Mouse (Mus musculus) G1E (cell line): ENCODE measurements around the gene Adgrg1. TPM values are rescaled to one million over a fixed set of nuclear protein-coding genes. Genes with fewer than 3 reads are reported as not detected.

Experiments used
- ATAC-seq: 2 replicates; pipeline ENCODE4 v1.8.0; 2016; ENCODE audit warnings: mild to moderate bottlenecking; ENCODE audit not compliant: insufficient number of reproducible peaks, poor library complexity, low FRiP score, severe bottlenecking; ENCODE audit errors: extremely low read depth
- DNase-seq: peaks from one replicate; pipeline ENCODE4 v3.0.0; 2012; ENCODE audit warnings: low spot score
- H3K27me3 ChIP-seq: 2 replicates; pipeline ENCODE4 v1.6.1; 2012; ENCODE audit warnings: mild to moderate bottlenecking, low read length, inconsistent platforms; ENCODE audit not compliant: insufficient read depth
- H3K36me3 ChIP-seq: replicated peaks from 2 replicates; pipeline ENCODE3; 2012; ENCODE audit warnings: mild to moderate bottlenecking, inconsistent platforms
- H3K4me1 ChIP-seq: 2 replicates; pipeline ENCODE4 v1.6.1; 2012; ENCODE audit warnings: low read depth, low read length, inconsistent platforms, mixed read lengths; ENCODE audit not compliant: insufficient read depth
- H3K4me3 ChIP-seq: 2 replicates; pipeline ENCODE4 v1.5.1; 2012; ENCODE audit warnings: low read depth, mild to moderate bottlenecking, inconsistent platforms, low read length, moderate library complexity, mixed read lengths
- H3K9me3 ChIP-seq: replicated peaks from 2 replicates; pipeline ENCODE4 v1.6.1; 2012; ENCODE audit warnings: inconsistent platforms
- CTCF ChIP-seq: IDR thresholded peaks from 2 replicates; pipeline ENCODE4 v1.5.1; 2012; ENCODE audit warnings: low read depth, low read length, inconsistent platforms, mixed read lengths
- GATA1 ChIP-seq: IDR thresholded peaks from 2 replicates; pipeline ENCODE4 v1.6.1; 2012; ENCODE audit warnings: borderline replicate concordance, low read length, inconsistent platforms, mixed read lengths
- GATA2 ChIP-seq: IDR thresholded peaks from 2 replicates; pipeline ENCODE4 v1.6.1; 2012; ENCODE audit warnings: low read depth, low read length, inconsistent platforms, borderline replicate concordance
- POLR2AphosphoS5 ChIP-seq: IDR thresholded peaks from 2 replicates; pipeline ENCODE4 v1.6.1; 2012; ENCODE audit warnings: low read depth, low read length, inconsistent platforms; ENCODE audit not compliant: insufficient replicate concordance
- TAL1 ChIP-seq: conservative IDR thresholded peaks from 2 replicates; pipeline ENCODE4 v1.6.1; 2012; ENCODE audit warnings: low read depth, low read length, inconsistent platforms, mixed read lengths
- polyA plus RNA-seq: library from polyadenylated mRNA; stranded (reverse); fragments of >175 nt; gene quantifications from 2 replicates; pipeline ENCODE4 v1.2.3, GENCODE M21; 2012
- total RNA-seq, 2 experiments: library from RNA; stranded (forward) in 1 of 2; stranded (reverse) in 1 of 2; fragments of 200-1000 nt in 1 of 2; fragments of >200 nt in 1 of 2; fragmentation: Nextera tagmentation in 1 of 2; gene quantifications; 2 replicates each; pipeline ENCODE4 v1.2.3; 2014 to 2017

Gene Adgrg1
- total and polyA plus RNA-seq, 3 experiments, result 57.7 to 339 (median 229) TPM

- Histone ChIP-seq H3K4me1 (no peaks in the 10 kb centered on the region), H3K9me3 (no peaks in the 10 kb centered on the region), H3K36me3 (no peaks in the 10 kb centered on the region), H3K27me3 (peaks cover 26% of the 10 kb centered on the region), H3K4me3 (no peak overlapping the region)
- no peak for DNase-seq
- no peak for ATAC-seq
- TF ChIP-seq TAL1 (no peak), POLR2AphosphoS5 (no peak), GATA1 (no peak), GATA2 (no peak), CTCF (no peak)
Measured at GRCm38 (mm10) chr8:95054438-95054837, 79.9 kb downstream of the Adgrg1 start.

- peaks cover 26% of the 10 kb centered on the region for H3K27me3 ChIP-seq
- no peaks in the 10 kb centered on the region for H3K36me3 ChIP-seq
- H3K4me3 ChIP-seq, result no peak within 1 kb of the TSS
- no peaks in the 10 kb centered on the region for H3K9me3 ChIP-seq
- DNase-seq, result peak; percentile 5
- H3K4me1 ChIP-seq, result no peaks in the 10 kb centered on the region
- TF ChIP-seq TAL1 (no peak), CTCF (no peak), POLR2AphosphoS5 (no peak), GATA1 (no peak), GATA2 (no peak)
- no peak for ATAC-seq
Measured at GRCm38 (mm10) chr8:95054927-95055510, 80.5 kb downstream of the Adgrg1 start, which contains the start of gene Drc7. TSS of gene Drc7 (plus strand) at chr8:95055103.

GRCm38 (mm10) chr8:95056414-95056813 is 81.9 kb downstream of the Adgrg1 start:
- TF ChIP-seq GATA1 (no peak), TAL1 (no peak), CTCF (no peak), GATA2 (no peak), POLR2AphosphoS5 (no peak)
- Histone ChIP-seq H3K4me1 (no peaks in the 10 kb centered on the region), H3K4me3 (no peak overlapping the region), H3K27me3 (peaks cover 26% of the 10 kb centered on the region), H3K36me3 (no peaks in the 10 kb centered on the region), H3K9me3 (no peaks in the 10 kb centered on the region)
- ATAC-seq (no peak), DNase-seq (no peak)

GRCm38 (mm10) chr8:95058661-95059060 is 84.1 kb downstream of the Adgrg1 start:
- Histone ChIP-seq H3K4me3 (no peak overlapping the region), H3K9me3 (no peaks in the 10 kb centered on the region), H3K36me3 (no peaks in the 10 kb centered on the region), H3K27me3 (peaks cover 30% of the 10 kb centered on the region), H3K4me1 (no peaks in the 10 kb centered on the region)
- no peak for DNase-seq
- TF ChIP-seq GATA1 (no peak), TAL1 (no peak), CTCF (no peak)
- no peak for ATAC-seq

- peaks cover 30% of the 10 kb centered on the region for H3K27me3 ChIP-seq
- DNase-seq (no peak), ATAC-seq (no peak)
- H3K36me3 ChIP-seq, result no peaks in the 10 kb centered on the region
- TF ChIP-seq GATA2 (no peak), GATA1 (no peak), CTCF (no peak), POLR2AphosphoS5 (no peak), TAL1 (no peak)
- no peak overlapping the region for H3K4me3 ChIP-seq
- H3K9me3 ChIP-seq, result no peaks in the 10 kb centered on the region
- no peaks in the 10 kb centered on the region for H3K4me1 ChIP-seq
Measured at GRCm38 (mm10) chr8:95059812-95060533, 85.4 kb downstream of the Adgrg1 start.

Other genes starting within 250 kb of the Adgrg1 start
- gene Ccl22, start 229.2 kb upstream of the Adgrg1 start, total RNA-seq (2014; fragmentation: Nextera tagmentation), result not detected in 2 replicates
- 0.22 TPM in 1 of 2 replicates, not detected in the other for gene Ccl22, start 229.2 kb upstream of the Adgrg1 start, total RNA-seq (2017)
- 0.02 TPM in 1 of 2 replicates, not detected in the other for gene Ccl22, start 229.2 kb upstream of the Adgrg1 start, polyA plus RNA-seq
- not detected in 2 replicates for gene Cx3cl1, start 202.7 kb upstream of the Adgrg1 start, total RNA-seq (2014; fragmentation: Nextera tagmentation)
- 0.06 and 0.38 TPM in 2 replicates for gene Cx3cl1, start 202.7 kb upstream of the Adgrg1 start, total RNA-seq (2017)
- not detected in 2 replicates for gene Cx3cl1, start 202.7 kb upstream of the Adgrg1 start, polyA plus RNA-seq
- gene Ccl17, start 164.3 kb upstream of the Adgrg1 start, total RNA-seq (2014; fragmentation: Nextera tagmentation), result not detected in 2 replicates
- not detected in 2 replicates for gene Ccl17, start 164.3 kb upstream of the Adgrg1 start, total RNA-seq (2017)
- gene Ccl17, start 164.3 kb upstream of the Adgrg1 start, polyA plus RNA-seq, result not detected in 2 replicates
- gene Coq9, start 136.4 kb upstream of the Adgrg1 start, total RNA-seq (2014; fragmentation: Nextera tagmentation), result 60.7 and 68.8 TPM in 2 replicates
- gene Coq9, start 136.4 kb upstream of the Adgrg1 start, total RNA-seq (2017), result 38.2 and 49.3 TPM in 2 replicates
- 109 and 133 TPM in 2 replicates for gene Coq9, start 136.4 kb upstream of the Adgrg1 start, polyA plus RNA-seq
- 56.3 and 75.9 TPM in 2 replicates for gene Ciapin1, start 136.4 kb upstream of the Adgrg1 start, total RNA-seq (2014; fragmentation: Nextera tagmentation)
- gene Ciapin1, start 136.4 kb upstream of the Adgrg1 start, total RNA-seq (2017), result 54.0 and 61.0 TPM in 2 replicates
- 450 and 629 TPM in 2 replicates for gene Ciapin1, start 136.4 kb upstream of the Adgrg1 start, polyA plus RNA-seq
- gene Polr2c, start 117.3 kb upstream of the Adgrg1 start, total RNA-seq (2014; fragmentation: Nextera tagmentation), result 92.6 and 95.8 TPM in 2 replicates
- gene Polr2c, start 117.3 kb upstream of the Adgrg1 start, total RNA-seq (2017), result 65.5 and 66.1 TPM in 2 replicates
- 18.5 and 33.8 TPM in 2 replicates for gene Polr2c, start 117.3 kb upstream of the Adgrg1 start, polyA plus RNA-seq
- 0.53 and 3.7 TPM in 2 replicates for gene Dok4, start 98.4 kb upstream of the Adgrg1 start, total RNA-seq (2014; fragmentation: Nextera tagmentation)
- 0.93 and 1.2 TPM in 2 replicates for gene Dok4, start 98.4 kb upstream of the Adgrg1 start, total RNA-seq (2017)
- gene Dok4, start 98.4 kb upstream of the Adgrg1 start, polyA plus RNA-seq, result 0.51 and 0.72 TPM in 2 replicates
- gene Ccdc102a, start 56.7 kb upstream of the Adgrg1 start, total RNA-seq (2014; fragmentation: Nextera tagmentation), result 5.5 and 7.7 TPM in 2 replicates
- gene Ccdc102a, start 56.7 kb upstream of the Adgrg1 start, total RNA-seq (2017), result 3.3 and 4.5 TPM in 2 replicates
- gene Ccdc102a, start 56.7 kb upstream of the Adgrg1 start, polyA plus RNA-seq, result 20.5 and 26.3 TPM in 2 replicates
- 3.2 and 6.4 TPM in 2 replicates for gene Adgrg5, start 51.1 kb upstream of the Adgrg1 start, total RNA-seq (2014; fragmentation: Nextera tagmentation)
- gene Adgrg5, start 51.1 kb upstream of the Adgrg1 start, total RNA-seq (2017), result 0.76 and 0.87 TPM in 2 replicates
- gene Adgrg5, start 51.1 kb upstream of the Adgrg1 start, polyA plus RNA-seq, result 1.9 and 2.9 TPM in 2 replicates
- not detected in 2 replicates for gene Adgrg3, start 42.9 kb downstream of the Adgrg1 start, total RNA-seq (2014; fragmentation: Nextera tagmentation)
- gene Adgrg3, start 42.9 kb downstream of the Adgrg1 start, total RNA-seq (2017), result 0.17 and 0.49 TPM in 2 replicates
- gene Adgrg3, start 42.9 kb downstream of the Adgrg1 start, polyA plus RNA-seq, result 0.10 and 0.12 TPM in 2 replicates
- gene Drc7, start 80.4 kb downstream of the Adgrg1 start, total RNA-seq (2014; fragmentation: Nextera tagmentation), result not detected in 2 replicates
- gene Drc7, start 80.4 kb downstream of the Adgrg1 start, total RNA-seq (2017), result 0.05 TPM in 1 of 2 replicates, not detected in the other
- gene Drc7, start 80.4 kb downstream of the Adgrg1 start, polyA plus RNA-seq, result 0.02 TPM in 1 of 2 replicates, not detected in the other
- gene Katnb1, start 106.4 kb downstream of the Adgrg1 start, total RNA-seq (2014; fragmentation: Nextera tagmentation), result 3.7 and 4.3 TPM in 2 replicates
- gene Katnb1, start 106.4 kb downstream of the Adgrg1 start, total RNA-seq (2017), result 14.3 and 18.1 TPM in 2 replicates
- gene Katnb1, start 106.4 kb downstream of the Adgrg1 start, polyA plus RNA-seq, result 31.7 and 40.0 TPM in 2 replicates
- not detected in 2 replicates for gene Kifc3, start 228.1 kb downstream of the Adgrg1 start, total RNA-seq (2014; fragmentation: Nextera tagmentation)
- 0.16 TPM in 1 of 2 replicates, not detected in the other for gene Kifc3, start 228.1 kb downstream of the Adgrg1 start, total RNA-seq (2017)
- gene Kifc3, start 228.1 kb downstream of the Adgrg1 start, polyA plus RNA-seq, result not detected in 2 replicates